Mouse (Mus musculus) testis, adult 2 months (tissue): ENCODE data around the gene Prss41.

ENCODE experiments used
- CTCF ChIP-seq: fragments of 200-500 bp; IDR thresholded peaks from 2 replicates; pipeline ENCODE4 v1.5.1; 2012; ENCODE audit warnings: low read depth, mild to moderate bottlenecking, inconsistent platforms, low read length, moderate library complexity; ENCODE audit not compliant: control insufficient read depth, insufficient read depth, insufficient replicate concordance
- POLR2A ChIP-seq: fragments of 200-500 bp; IDR thresholded peaks from 2 replicates; pipeline ENCODE4 v1.6.1; 2012; ENCODE audit warnings: low read depth, mild to moderate bottlenecking, inconsistent platforms, low read length, moderate library complexity; ENCODE audit not compliant: control insufficient read depth

DNA sequence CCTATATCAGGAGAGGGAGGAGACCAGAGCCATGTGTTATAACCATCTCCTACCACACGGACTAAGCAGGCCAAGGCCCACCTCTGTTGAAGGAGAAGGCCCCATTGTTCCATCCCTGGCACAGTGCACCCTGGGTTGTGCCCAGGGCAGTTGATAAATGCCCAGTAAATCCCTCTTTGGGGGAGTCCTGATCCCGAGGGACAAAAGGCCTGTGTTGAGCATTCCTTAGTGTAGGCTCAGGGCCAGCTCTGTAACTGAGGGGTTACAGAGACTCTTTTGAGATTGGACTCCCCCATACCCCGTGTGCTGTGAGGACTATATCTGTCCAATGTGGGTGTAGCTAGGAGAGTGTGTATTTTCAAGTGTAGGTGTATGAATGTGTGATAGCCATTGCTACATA, 32.8 kb upstream of the Prss41 start:
- TF ChIP-seq CTCF (no peak), POLR2A (no peak)
